Mouse (Mus musculus) bone marrow, adult 2 months (tissue): ENCODE results near the gene Ypel3.

Source experiments
- CTCF ChIP-seq: fragments of 200-500 bp; IDR thresholded peaks from 2 replicates; pipeline ENCODE4 v1.5.1; 2011; ENCODE audit warnings: low read length, control low read depth; ENCODE audit not compliant: control insufficient read depth, insufficient read depth
- POLR2A ChIP-seq: fragments of 200-500 bp; IDR thresholded peaks from 2 replicates; pipeline ENCODE4 v1.6.1; 2011; ENCODE audit warnings: low read depth, mild to moderate bottlenecking, control low read depth, low read length, borderline replicate concordance; ENCODE audit not compliant: control insufficient read depth

DNA sequence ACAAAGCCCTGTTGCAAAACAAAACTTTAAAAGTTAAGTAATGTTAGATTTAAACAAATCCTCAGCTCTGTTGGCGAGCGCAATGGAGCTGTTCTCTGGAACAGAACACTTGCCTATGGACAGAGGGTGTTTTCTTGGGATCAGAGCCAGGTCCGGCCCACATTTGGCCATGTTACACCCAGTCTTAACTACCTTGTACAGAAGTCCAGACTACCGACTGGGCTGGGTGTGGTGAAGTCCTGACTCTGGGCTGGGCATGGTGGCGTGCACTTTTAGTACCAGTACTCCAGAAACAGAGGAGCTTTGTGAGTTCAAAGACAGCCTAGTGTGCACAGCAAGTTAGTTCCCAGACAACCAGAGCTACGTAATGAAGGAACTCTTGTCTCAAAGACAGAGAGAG lies 30.2 kb downstream of the Ypel3 start:
- TF ChIP-seq CTCF, result no peak
- no peak for TF ChIP-seq POLR2A
